ENCODE assay signal across 20 mouse cellular contexts in genomic region chr13:24152610-24153009, GRCm38 (mm10).
DNase-seq lines count a peak whose midpoint lies in the region; ATAC-seq and TF ChIP-seq lines count a peak whose summit lies in the region.
"Had no signal": no experiment of that assay in that cellular context is flagged by ENCODE, and none has a peak within 500 bp of the region (broad histone marks: within the 10 kb centered on the region; RNA-seq: fewer than 3 reads in every experiment).

No protein-coding gene starts in this region.

- peaks cover 6% of the 10 kb centered on the region; the same call in 1 of the 2 replicates for H3K4me1 ChIP-seq in midbrain, embryonic 14.5 days (ENCODE audit: control insufficient read depth, insufficient read depth, low read length)
- peaks cover 12% of the 10 kb centered on the region for H3K4me1 ChIP-seq in midbrain, embryonic 16.5 days (ENCODE audit: control insufficient read depth, insufficient read depth, low read length)
- no peaks in the 10 kb centered on the region; the same call in 1 of the 2 replicates for H3K4me1 ChIP-seq in lung, postnatal 0 days (ENCODE audit: insufficient read depth, low read depth, low read length)
- H3K4me1 ChIP-seq in midbrain, postnatal 0 days (ENCODE audit: insufficient read depth, low read length): no peaks in the 10 kb centered on the region

- DNase-seq in heart, adult 11 months: peak; percentile 76
- no peak for DNase-seq in heart, adult 18-20 months
- DNase-seq in midbrain, embryonic 14.5 days: peak; percentile 24
- peak; percentile 56 for DNase-seq in lung, postnatal 0 days (ENCODE audit: low spot score)
- DNase-seq in midbrain, postnatal 0 days (ENCODE audit: low spot score): peak; percentile 5
- no peak for DNase-seq in gastrocnemius, postnatal 4 days (ENCODE audit: low spot score in 2 of 2)
- DNase-seq: cerebellum, adult 8-10 months; gastrocnemius, postnatal 10 days; heart, postnatal 4 days; kidney, adult 8-10 months; kidney, postnatal 14 days; right cerebral cortex, postnatal 14 days; spleen, adult 18-20 months; thymus, adult 2 months had no signal

- peak; percentile 87 for TF ChIP-seq EP300 in lung, postnatal 0 days (IDR thresholded peaks at IDR 0.05)

- no peaks in the 10 kb centered on the region for H3K9me3 ChIP-seq in midbrain, embryonic 14.5 days (ENCODE audit: control insufficient read depth, low read length)
- H3K9me3 ChIP-seq in midbrain, embryonic 16.5 days (replicated peaks; ENCODE audit: control insufficient read depth, low read length, poor library complexity, severe bottlenecking): no peaks in the 10 kb centered on the region
- no peaks in the 10 kb centered on the region for H3K9me3 ChIP-seq in lung, postnatal 0 days (ENCODE audit: low read length)
- no peaks in the 10 kb centered on the region for H3K9me3 ChIP-seq in midbrain, postnatal 0 days (ENCODE audit: low read length)
- H3K9me3 ChIP-seq: heart, embryonic 15.5 days; neural tube, embryonic 13.5 days had no signal

- H3K36me3 ChIP-seq in midbrain, embryonic 14.5 days (ENCODE audit: control insufficient read depth, insufficient read depth, low read length): no peaks in the 10 kb centered on the region
- no peaks in the 10 kb centered on the region for H3K36me3 ChIP-seq in midbrain, embryonic 16.5 days (ENCODE audit: control insufficient read depth, insufficient read depth, low read length)
- H3K36me3 ChIP-seq in lung, postnatal 0 days (ENCODE audit: insufficient read depth, low read length): no peaks in the 10 kb centered on the region
- H3K36me3 ChIP-seq in midbrain, postnatal 0 days (ENCODE audit: insufficient read depth, low read length): no peaks in the 10 kb centered on the region
- H3K36me3 ChIP-seq: heart, embryonic 15.5 days; neural tube, embryonic 13.5 days had no signal

- TF ChIP-seq CTCF in lung, postnatal 0 days (IDR thresholded peaks at IDR 0.05): no peak
- no peak for TF ChIP-seq CTCF in midbrain, postnatal 0 days (IDR thresholded peaks at IDR 0.05)

- no peak overlapping the region for H3K4me2 ChIP-seq in midbrain, embryonic 14.5 days (ENCODE audit: low read length)
- H3K4me2 ChIP-seq in midbrain, embryonic 16.5 days (ENCODE audit: low read length): no peak overlapping the region
- no peak overlapping the region for H3K4me2 ChIP-seq in lung, postnatal 0 days (replicated peaks; ENCODE audit: low read depth, low read length)
- H3K4me2 ChIP-seq in midbrain, postnatal 0 days (ENCODE audit: low read depth, low read length, poor library complexity, severe bottlenecking): no peak overlapping the region
- H3K4me2 ChIP-seq: heart, embryonic 15.5 days; neural tube, embryonic 13.5 days had no signal

- no peak for ATAC-seq in midbrain, embryonic 14.5 days (ENCODE audit: low FRiP score, low TSS enrichment)
- ATAC-seq in midbrain, embryonic 16.5 days: no peak
- peak; percentile 66 for ATAC-seq in lung, postnatal 0 days
- no peak for ATAC-seq in midbrain, postnatal 0 days (ENCODE audit: low FRiP score)

- no peak overlapping the region for H3K4me3 ChIP-seq in midbrain, embryonic 14.5 days (replicated peaks; ENCODE audit: low read depth, low read length)
- H3K4me3 ChIP-seq in midbrain, embryonic 16.5 days (ENCODE audit: low read depth, low read length): no peak overlapping the region
- no peak overlapping the region for H3K4me3 ChIP-seq in lung, postnatal 0 days (ENCODE audit: low read depth, low read length)
- no peak overlapping the region for H3K4me3 ChIP-seq in midbrain, postnatal 0 days (ENCODE audit: low read depth, low read length)
- H3K4me3 ChIP-seq: heart, embryonic 15.5 days; layer of hippocampus, adult 2 months; neural tube, embryonic 13.5 days had no signal

- 68% methylated on average over 7 of the region's 7 CpGs for WGBS in midbrain, embryonic 14.5 days
- WGBS in midbrain, embryonic 16.5 days: 58% methylated on average over 7 of the region's 7 CpGs
- WGBS in lung, postnatal 0 days: 52% methylated on average over 7 of the region's 7 CpGs
- 58% methylated on average over 7 of the region's 7 CpGs for WGBS in midbrain, postnatal 0 days

- H3K27ac ChIP-seq in midbrain, embryonic 14.5 days (replicated peaks; ENCODE audit: low read depth, low read length): no peak overlapping the region
- H3K27ac ChIP-seq in midbrain, embryonic 16.5 days (ENCODE audit: low read length): no peak overlapping the region
- no peak overlapping the region for H3K27ac ChIP-seq in lung, postnatal 0 days (ENCODE audit: low read length)
- no peak overlapping the region for H3K27ac ChIP-seq in midbrain, postnatal 0 days (ENCODE audit: low read depth, low read length)
- H3K27ac ChIP-seq: heart, embryonic 15.5 days; layer of hippocampus, adult 2 months; liver, embryonic 14.5 days; macrophage; neural tube, embryonic 13.5 days had no signal

- H3K27me3 ChIP-seq in midbrain, embryonic 14.5 days (ENCODE audit: control insufficient read depth, insufficient read depth, low read length): no peaks in the 10 kb centered on the region
- no peaks in the 10 kb centered on the region for H3K27me3 ChIP-seq in midbrain, embryonic 16.5 days (ENCODE audit: control insufficient read depth, insufficient read depth, low read depth, low read length)
- H3K27me3 ChIP-seq in lung, postnatal 0 days (replicated peaks; ENCODE audit: insufficient read depth, low read length): no peaks in the 10 kb centered on the region
- H3K27me3 ChIP-seq in midbrain, postnatal 0 days (ENCODE audit: insufficient read depth, low read length): no peaks in the 10 kb centered on the region
- H3K27me3 ChIP-seq: neural tube, embryonic 13.5 days had no signal

- H3K9ac ChIP-seq in midbrain, embryonic 14.5 days (replicated peaks; ENCODE audit: low read length): no peak overlapping the region
- H3K9ac ChIP-seq in midbrain, embryonic 16.5 days (ENCODE audit: low read depth, low read length): no peak overlapping the region
- no peak overlapping the region for H3K9ac ChIP-seq in lung, postnatal 0 days (replicated peaks; ENCODE audit: low read depth)
- H3K9ac ChIP-seq in midbrain, postnatal 0 days (replicated peaks; ENCODE audit: low read length, poor library complexity, severe bottlenecking): no peak overlapping the region
- H3K9ac ChIP-seq: heart, embryonic 15.5 days; liver, embryonic 14.5 days; neural tube, embryonic 13.5 days had no signal

Comparison
In these comparisons a context has a peak if more than half of its experiments do, and no peak if none do; other contexts are left out.
1. DNase-seq: peak in heart, adult 11 months (single experiment), midbrain, embryonic 14.5 days (single experiment), lung, postnatal 0 days (single experiment) and midbrain, postnatal 0 days (single experiment); none in heart, adult 18-20 months (0 of 2) and gastrocnemius, postnatal 4 days (0 of 2).